Mouse (Mus musculus): Measurements from ENCODE around the gene Mxra7. TPM values are rescaled to one million over a fixed set of nuclear protein-coding genes. Genes with fewer than 3 reads are reported as not detected.

Gene Mxra7
- polyA plus RNA-seq, 1 experiment from 2014 or later, result 17.6 TPM

- Histone ChIP-seq H3K27me3 (replicated peaks; ENCODE audit: control insufficient read depth, insufficient read depth, low read length) (no peaks in the 10 kb centered on the region), H3K4me2 (ENCODE audit: low read depth, low read length) (no peak overlapping the region), H3K27ac (replicated peaks; ENCODE audit: low read depth, low read length) (no peak overlapping the region), H3K9me3 (ENCODE audit: control insufficient read depth, low read length) (no peaks in the 10 kb centered on the region), H3K4me3 (ENCODE audit: low read depth, low read length) (no peak overlapping the region), H3K4me1 (ENCODE audit: control insufficient read depth, insufficient read depth, low read length) (peaks cover 10% of the 10 kb centered on the region), H3K9ac (ENCODE audit: low read depth, low read length) (no peak overlapping the region), H3K36me3 (ENCODE audit: control insufficient read depth, insufficient read depth, low read length) (peaks cover 43% of the 10 kb centered on the region)
- DNase-seq (ENCODE audit: low spot score), result no peak
- no peak for ATAC-seq (ENCODE audit: low read depth)
- WGBS, result 46% methylated on average over 12 of the region's 12 CpGs
These were observed 29.5 kb upstream of the Mxra7 start for GRCm38 (mm10) chr11:116857183-116857850.

- H3K36me3 ChIP-seq (ENCODE audit: control insufficient read depth, insufficient read depth, low read length), result peaks cover 36% of the 10 kb centered on the region
- DNase-seq (ENCODE audit: low spot score), result no peak
- peak overlapping the region; percentile 99 for H3K9ac ChIP-seq (ENCODE audit: low read depth, low read length)
- H3K4me1 ChIP-seq (ENCODE audit: control insufficient read depth, insufficient read depth, low read length), result peaks cover 12% of the 10 kb centered on the region
- H3K27me3 ChIP-seq (replicated peaks; ENCODE audit: control insufficient read depth, insufficient read depth, low read length), result no peaks in the 10 kb centered on the region
- peak overlapping the region; percentile 99; the same call in 1 of the 2 replicates for H3K27ac ChIP-seq (replicated peaks; ENCODE audit: low read depth, low read length)
- H3K4me2 ChIP-seq (ENCODE audit: low read depth, low read length), result peak overlapping the region; percentile 67
- H3K4me3 ChIP-seq (ENCODE audit: low read depth, low read length), result peak overlapping the region; percentile 99
- ATAC-seq (ENCODE audit: low read depth), result no peak
- H3K9me3 ChIP-seq (ENCODE audit: control insufficient read depth, low read length), result no peaks in the 10 kb centered on the region
- 28% methylated on average over 10 of the region's 10 CpGs for WGBS
These were observed 26.4 kb upstream of the Mxra7 start for GRCm38 (mm10) chr11:116854279-116854678.

- peak; percentile 98 for DNase-seq (ENCODE audit: low spot score)
- Histone ChIP-seq H3K27ac (replicated peaks; ENCODE audit: low read depth, low read length) (peak overlapping the region; percentile 99), H3K4me3 (ENCODE audit: low read depth, low read length) (peak overlapping the region; percentile 99), H3K4me2 (ENCODE audit: low read depth, low read length) (peak overlapping the region; percentile 67), H3K27me3 (replicated peaks; ENCODE audit: control insufficient read depth, insufficient read depth, low read length) (no peaks in the 10 kb centered on the region), H3K4me1 (ENCODE audit: control insufficient read depth, insufficient read depth, low read length) (peaks cover 12% of the 10 kb centered on the region), H3K9ac (ENCODE audit: low read depth, low read length) (peak overlapping the region; percentile 99), H3K36me3 (ENCODE audit: control insufficient read depth, insufficient read depth, low read length) (peaks cover 36% of the 10 kb centered on the region), H3K9me3 (ENCODE audit: control insufficient read depth, low read length) (no peaks in the 10 kb centered on the region)
- peak; percentile 90 for ATAC-seq (ENCODE audit: low read depth)
- 0% methylated on average over 29 of the region's 36 CpGs for WGBS
These were observed 25.7 kb upstream of the Mxra7 start for GRCm38 (mm10) chr11:116853512-116853928.

- peaks cover 12% of the 10 kb centered on the region for H3K4me1 ChIP-seq (ENCODE audit: control insufficient read depth, insufficient read depth, low read length)
- under 1% methylated on average over 29 of the region's 74 CpGs for WGBS
- H3K27me3 ChIP-seq (replicated peaks; ENCODE audit: control insufficient read depth, insufficient read depth, low read length), result no peaks in the 10 kb centered on the region
- peak; percentile 88 for ATAC-seq (ENCODE audit: low read depth)
- H3K36me3 ChIP-seq (ENCODE audit: control insufficient read depth, insufficient read depth, low read length), result peaks cover 36% of the 10 kb centered on the region
- H3K27ac ChIP-seq (replicated peaks; ENCODE audit: low read depth, low read length), result peak within 1 kb of the TSS; percentile 99
- H3K4me3 ChIP-seq (ENCODE audit: low read depth, low read length), result peak within 1 kb of the TSS; percentile 99
- H3K9ac ChIP-seq (ENCODE audit: low read depth, low read length), result peak within 1 kb of the TSS; percentile 99
- H3K9me3 ChIP-seq (ENCODE audit: control insufficient read depth, low read length), result no peaks in the 10 kb centered on the region
- DNase-seq (ENCODE audit: low spot score), result peak; percentile 98
- peak within 1 kb of the TSS; percentile 67 for H3K4me2 ChIP-seq (ENCODE audit: low read depth, low read length)
These were observed 25.2 kb upstream of the Mxra7 start, which contains the start of gene Srsf2 for GRCm38 (mm10) chr11:116852891-116853511. Gene Srsf2 (minus strand): TSS chr11:116853094.

DNA sequence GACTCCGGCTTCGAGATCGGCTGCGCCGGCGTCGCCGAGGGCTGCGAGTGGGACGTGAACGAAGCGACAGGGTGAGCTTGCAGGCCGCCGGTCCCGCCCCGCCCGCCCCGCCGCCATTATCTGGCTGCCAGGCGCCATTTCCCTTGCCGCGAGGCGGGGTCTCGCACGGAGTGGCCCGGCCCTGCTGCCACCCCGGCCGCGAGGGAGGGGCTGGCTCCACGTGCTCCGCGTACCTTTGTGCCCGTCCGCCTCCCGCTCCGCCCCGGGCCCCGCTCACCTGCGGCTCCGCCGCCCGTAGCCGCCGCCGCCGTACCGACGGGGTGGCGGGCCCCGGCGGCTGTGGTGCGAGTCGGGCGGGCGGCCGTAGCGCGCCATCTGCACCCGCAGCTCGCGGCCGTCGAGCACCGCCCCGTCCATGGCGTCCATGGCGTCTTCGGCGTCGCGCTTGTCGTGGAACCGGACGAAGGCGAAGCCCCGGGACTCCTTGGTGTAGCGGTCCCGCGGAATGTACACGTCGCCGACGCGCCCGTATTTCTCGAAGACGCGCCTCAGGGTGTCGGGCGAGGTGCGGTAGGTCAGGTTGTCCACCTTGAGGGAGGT lies 24.5 kb upstream of the Mxra7 start, which contains the start of gene Mfsd11:
Gene Mfsd11 (plus strand): TSS at position 150 of the 600 bp plus-strand sequence.
- WGBS, result under 1% methylated on average over 27 of the region's 91 CpGs
- H3K4me2 ChIP-seq (ENCODE audit: low read depth, low read length), result peak within 1 kb of the TSS; percentile 67
- ATAC-seq (ENCODE audit: low read depth) (peak; percentile 56), DNase-seq (ENCODE audit: low spot score) (peak; percentile 89)
- peaks cover 12% of the 10 kb centered on the region for H3K4me1 ChIP-seq (ENCODE audit: control insufficient read depth, insufficient read depth, low read length)
- peak within 1 kb of the TSS; percentile 99 for H3K9ac ChIP-seq (ENCODE audit: low read depth, low read length)
- peaks cover 38% of the 10 kb centered on the region for H3K36me3 ChIP-seq (ENCODE audit: control insufficient read depth, insufficient read depth, low read length)
- peak within 1 kb of the TSS; percentile 99 for H3K27ac ChIP-seq (replicated peaks; ENCODE audit: low read depth, low read length)
- no peaks in the 10 kb centered on the region for H3K9me3 ChIP-seq (ENCODE audit: control insufficient read depth, low read length)
- peak within 1 kb of the TSS; percentile 99 for H3K4me3 ChIP-seq (ENCODE audit: low read depth, low read length)
- H3K27me3 ChIP-seq (replicated peaks; ENCODE audit: control insufficient read depth, insufficient read depth, low read length), result no peaks in the 10 kb centered on the region

DNA sequence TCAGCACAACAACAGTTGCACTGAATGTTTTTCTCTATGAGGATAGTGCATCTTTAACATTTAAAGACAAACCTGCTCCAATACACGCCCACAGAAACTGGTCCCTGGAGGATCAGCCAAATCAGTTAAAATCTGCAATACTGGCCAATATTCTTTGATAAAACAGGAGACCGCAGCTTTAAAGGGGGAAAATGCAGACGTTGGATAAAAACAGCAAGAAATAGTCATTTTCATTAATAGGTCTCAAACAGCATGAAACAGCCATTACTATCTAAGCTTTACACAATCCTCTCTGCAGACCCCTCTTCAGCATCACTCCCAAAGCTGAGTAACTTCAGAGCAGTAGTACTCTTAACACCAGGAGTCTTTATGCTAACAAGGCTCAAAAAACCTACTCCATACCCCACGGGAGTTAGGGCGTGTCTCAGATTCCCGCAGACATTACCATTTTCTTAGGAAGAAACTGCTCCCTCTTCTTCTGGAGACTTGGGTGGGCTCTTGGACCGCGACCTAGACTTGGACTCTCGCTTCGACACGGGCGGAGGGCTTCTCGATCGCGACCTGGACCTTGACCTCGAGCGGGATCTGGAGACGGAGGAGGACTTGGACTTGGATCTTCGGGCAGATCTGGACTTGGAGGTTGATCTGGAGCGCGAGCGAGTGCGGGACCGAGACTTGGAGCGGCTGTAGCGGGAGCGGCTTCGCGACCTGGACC lies 23.9 kb upstream of the Mxra7 start:
- Histone ChIP-seq H3K9ac (ENCODE audit: low read depth, low read length) (peak overlapping the region; percentile 99), H3K27ac (replicated peaks; ENCODE audit: low read depth, low read length) (peak overlapping the region; percentile 99), H3K27me3 (replicated peaks; ENCODE audit: control insufficient read depth, insufficient read depth, low read length) (no peaks in the 10 kb centered on the region), H3K9me3 (ENCODE audit: control insufficient read depth, low read length) (no peaks in the 10 kb centered on the region), H3K36me3 (ENCODE audit: control insufficient read depth, insufficient read depth, low read length) (peaks cover 38% of the 10 kb centered on the region), H3K4me3 (ENCODE audit: low read depth, low read length) (peak overlapping the region; percentile 99), H3K4me2 (ENCODE audit: low read depth, low read length) (peak overlapping the region; percentile 67), H3K4me1 (ENCODE audit: control insufficient read depth, insufficient read depth, low read length) (peaks cover 12% of the 10 kb centered on the region)
- no peak for DNase-seq (ENCODE audit: low spot score)
- under 1% methylated on average over 22 of the region's 29 CpGs for WGBS
- ATAC-seq (ENCODE audit: low read depth), result no peak

DNA sequence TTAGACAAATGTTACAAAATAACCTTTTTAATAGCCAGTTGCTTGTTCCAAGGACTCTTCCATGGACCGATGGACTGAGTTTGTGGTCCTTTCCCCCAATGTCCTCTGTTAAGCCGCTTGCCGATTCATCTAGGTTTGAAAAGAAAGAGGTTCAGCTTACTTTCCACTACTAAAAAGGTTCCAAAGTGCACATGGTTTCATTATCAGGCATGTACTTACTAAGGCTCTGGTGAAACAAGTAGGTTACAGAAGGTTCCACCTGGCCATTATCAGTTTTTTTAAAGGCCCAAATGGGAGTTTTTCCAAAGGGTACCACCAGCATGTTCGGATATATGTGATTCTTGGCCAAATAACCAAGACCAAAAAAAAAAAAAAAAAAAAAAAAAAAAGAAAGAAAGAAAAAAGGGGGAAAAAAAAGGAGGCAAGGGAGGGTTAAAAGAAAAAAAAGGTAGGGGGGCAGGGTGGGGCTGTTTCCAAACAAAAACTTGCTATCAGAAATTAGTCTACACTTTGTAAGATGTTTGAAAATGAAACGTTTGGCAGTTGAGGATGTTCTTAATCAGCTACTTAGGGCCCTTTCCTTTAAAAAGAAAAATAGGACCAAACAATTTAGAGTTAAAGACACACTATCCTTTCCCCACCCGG lies 23.1 kb upstream of the Mxra7 start:
- Histone ChIP-seq H3K4me2 (ENCODE audit: low read depth, low read length) (peak overlapping the region; percentile 67), H3K36me3 (ENCODE audit: control insufficient read depth, insufficient read depth, low read length) (peaks cover 45% of the 10 kb centered on the region)

GRCm38 (mm10) chr11:116850085-116850484 lies 22.2 kb upstream of the Mxra7 start:
- H3K4me1 ChIP-seq (ENCODE audit: control insufficient read depth, insufficient read depth, low read length), result peaks cover 12% of the 10 kb centered on the region
- no peak overlapping the region for H3K27ac ChIP-seq (replicated peaks; ENCODE audit: low read depth, low read length)
- no peaks in the 10 kb centered on the region for H3K27me3 ChIP-seq (replicated peaks; ENCODE audit: control insufficient read depth, insufficient read depth, low read length)
- H3K4me2 ChIP-seq (ENCODE audit: low read depth, low read length), result peak overlapping the region; percentile 67
- H3K4me3 ChIP-seq (ENCODE audit: low read depth, low read length), result peak overlapping the region; percentile 99
- H3K36me3 ChIP-seq (ENCODE audit: control insufficient read depth, insufficient read depth, low read length), result peaks cover 45% of the 10 kb centered on the region
- no peak for DNase-seq (ENCODE audit: low spot score)
- H3K9ac ChIP-seq (ENCODE audit: low read depth, low read length), result no peak overlapping the region
- WGBS, result 55% methylated on average over 4 of the region's 4 CpGs
- ATAC-seq (ENCODE audit: low read depth), result no peak
- no peaks in the 10 kb centered on the region for H3K9me3 ChIP-seq (ENCODE audit: control insufficient read depth, low read length)

More for the DNA sequence above, 23.1 kb upstream of the Mxra7 start:
- peak overlapping the region; percentile 99 for H3K9ac ChIP-seq (ENCODE audit: low read depth, low read length)
- no peaks in the 10 kb centered on the region for H3K27me3 ChIP-seq (replicated peaks; ENCODE audit: control insufficient read depth, insufficient read depth, low read length)
- no peaks in the 10 kb centered on the region for H3K9me3 ChIP-seq (ENCODE audit: control insufficient read depth, low read length)
- DNase-seq (ENCODE audit: low spot score) (no peak), ATAC-seq (ENCODE audit: low read depth) (no peak)
- peak overlapping the region; percentile 99; the same call in 1 of the 2 replicates for H3K27ac ChIP-seq (replicated peaks; ENCODE audit: low read depth, low read length)
- H3K4me1 ChIP-seq (ENCODE audit: control insufficient read depth, insufficient read depth, low read length), result peaks cover 12% of the 10 kb centered on the region
- H3K4me3 ChIP-seq (ENCODE audit: low read depth, low read length), result peak overlapping the region; percentile 99
- 29% methylated on average over 6 of the region's 6 CpGs for WGBS
